Mouse (Mus musculus) G1E (cell line): ENCODE measurements around the gene Hfe. TPM values are rescaled to one million over a fixed set of nuclear protein-coding genes. Genes with fewer than 3 reads are reported as not detected.

Experiments
- ATAC-seq: 2 replicates; pipeline ENCODE4 v1.8.0; 2016; ENCODE audit warnings: mild to moderate bottlenecking; ENCODE audit not compliant: insufficient number of reproducible peaks, poor library complexity, low FRiP score, severe bottlenecking; ENCODE audit errors: extremely low read depth
- DNase-seq: peaks from one replicate; pipeline ENCODE4 v3.0.0; 2012; ENCODE audit warnings: low spot score
- H3K27me3 ChIP-seq: 2 replicates; pipeline ENCODE4 v1.6.1; 2012; ENCODE audit warnings: mild to moderate bottlenecking, low read length, inconsistent platforms; ENCODE audit not compliant: insufficient read depth
- H3K36me3 ChIP-seq: replicated peaks from 2 replicates; pipeline ENCODE3; 2012; ENCODE audit warnings: mild to moderate bottlenecking, inconsistent platforms
- H3K4me1 ChIP-seq: 2 replicates; pipeline ENCODE4 v1.6.1; 2012; ENCODE audit warnings: low read depth, low read length, inconsistent platforms, mixed read lengths; ENCODE audit not compliant: insufficient read depth
- H3K4me3 ChIP-seq: 2 replicates; pipeline ENCODE4 v1.5.1; 2012; ENCODE audit warnings: low read depth, mild to moderate bottlenecking, inconsistent platforms, low read length, moderate library complexity, mixed read lengths
- H3K9me3 ChIP-seq: replicated peaks from 2 replicates; pipeline ENCODE4 v1.6.1; 2012; ENCODE audit warnings: inconsistent platforms
- CTCF ChIP-seq: IDR thresholded peaks from 2 replicates; pipeline ENCODE4 v1.5.1; 2012; ENCODE audit warnings: low read depth, low read length, inconsistent platforms, mixed read lengths
- GATA1 ChIP-seq: IDR thresholded peaks from 2 replicates; pipeline ENCODE4 v1.6.1; 2012; ENCODE audit warnings: borderline replicate concordance, low read length, inconsistent platforms, mixed read lengths
- GATA2 ChIP-seq: IDR thresholded peaks from 2 replicates; pipeline ENCODE4 v1.6.1; 2012; ENCODE audit warnings: low read depth, low read length, inconsistent platforms, borderline replicate concordance
- POLR2AphosphoS5 ChIP-seq: IDR thresholded peaks from 2 replicates; pipeline ENCODE4 v1.6.1; 2012; ENCODE audit warnings: low read depth, low read length, inconsistent platforms; ENCODE audit not compliant: insufficient replicate concordance
- TAL1 ChIP-seq: conservative IDR thresholded peaks from 2 replicates; pipeline ENCODE4 v1.6.1; 2012; ENCODE audit warnings: low read depth, low read length, inconsistent platforms, mixed read lengths
- polyA plus RNA-seq: library from polyadenylated mRNA; stranded (reverse); fragments of >175 nt; gene quantifications from 2 replicates; pipeline ENCODE4 v1.2.3, GENCODE M21; 2012
- total RNA-seq, 2 experiments: library from RNA; stranded (forward) in 1 of 2; stranded (reverse) in 1 of 2; fragments of 200-1000 nt in 1 of 2; fragments of >200 nt in 1 of 2; fragmentation: Nextera tagmentation in 1 of 2; gene quantifications; 2 replicates each; pipeline ENCODE4 v1.2.3; 2014 to 2017

Gene Hfe
- total and polyA plus RNA-seq, 3 experiments: 0.16 TPM; not detected in 2

DNA sequence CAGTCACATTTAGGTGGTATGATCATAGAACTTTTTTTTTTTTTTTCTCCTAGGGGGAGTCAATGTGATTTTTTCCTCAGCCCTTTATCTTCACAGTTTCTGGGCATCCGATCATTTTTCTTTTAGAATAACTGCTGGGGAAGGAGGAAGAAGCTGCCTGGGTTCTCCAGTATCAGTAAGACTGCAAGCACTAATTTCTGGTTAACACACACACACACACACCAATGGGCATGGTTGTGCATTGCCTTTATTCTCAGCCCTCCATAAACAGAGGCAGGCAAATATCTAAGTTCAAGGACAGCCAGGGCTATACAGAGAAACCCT, 28.1 kb downstream of the Hfe start:
- TF ChIP-seq TAL1 (no peak), GATA1 (no peak), GATA2 (no peak), POLR2AphosphoS5 (no peak; the same call in 1 of the 2 replicates), CTCF (no peak)
- ATAC-seq (no peak), DNase-seq (no peak)
- H3K36me3 ChIP-seq: no peaks in the 10 kb centered on the region
- no peak overlapping the region; the same call in 1 of the 2 replicates for H3K4me3 ChIP-seq
- no peaks in the 10 kb centered on the region for H3K9me3 ChIP-seq
- H3K27me3 ChIP-seq: no peaks in the 10 kb centered on the region
- peaks cover 31% of the 10 kb centered on the region for H3K4me1 ChIP-seq

DNA sequence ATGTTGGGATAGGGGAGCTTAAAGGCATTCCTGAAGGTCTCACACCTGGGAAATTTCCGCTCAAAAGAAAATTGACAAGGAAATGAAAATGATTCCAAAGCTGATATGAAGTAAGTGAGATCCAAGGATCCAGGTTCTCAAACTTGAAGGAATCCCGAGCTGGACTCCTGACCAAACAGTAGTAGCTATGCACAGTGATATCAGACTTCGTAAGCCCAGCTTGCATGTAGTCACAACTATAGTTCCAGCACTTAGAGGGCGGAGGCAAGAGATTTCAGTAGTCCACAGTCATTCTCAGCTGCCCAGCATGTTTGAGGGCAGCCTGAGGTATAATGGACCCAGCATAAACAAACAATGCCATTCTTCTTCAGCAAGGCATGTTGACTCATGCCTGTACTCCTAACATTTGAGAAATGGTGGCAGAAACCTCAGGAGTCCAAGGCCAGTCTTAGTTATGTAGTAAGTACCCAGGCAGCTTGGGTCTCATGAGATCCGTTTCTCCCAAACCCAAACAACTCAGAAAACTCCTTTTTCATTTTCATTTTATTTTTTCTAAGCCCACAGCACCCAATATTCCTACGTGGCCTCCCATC, 28.6 kb downstream of the Hfe start:
- Histone ChIP-seq H3K4me1 (peaks cover 31% of the 10 kb centered on the region), H3K36me3 (no peaks in the 10 kb centered on the region), H3K4me3 (no peak overlapping the region), H3K27me3 (no peaks in the 10 kb centered on the region), H3K9me3 (no peaks in the 10 kb centered on the region)
- ATAC-seq: no peak
- TF ChIP-seq POLR2AphosphoS5: peak; percentile 94; the same call in 1 of the 2 replicates
- no peak for TF ChIP-seq TAL1
- no peak for DNase-seq

DNA sequence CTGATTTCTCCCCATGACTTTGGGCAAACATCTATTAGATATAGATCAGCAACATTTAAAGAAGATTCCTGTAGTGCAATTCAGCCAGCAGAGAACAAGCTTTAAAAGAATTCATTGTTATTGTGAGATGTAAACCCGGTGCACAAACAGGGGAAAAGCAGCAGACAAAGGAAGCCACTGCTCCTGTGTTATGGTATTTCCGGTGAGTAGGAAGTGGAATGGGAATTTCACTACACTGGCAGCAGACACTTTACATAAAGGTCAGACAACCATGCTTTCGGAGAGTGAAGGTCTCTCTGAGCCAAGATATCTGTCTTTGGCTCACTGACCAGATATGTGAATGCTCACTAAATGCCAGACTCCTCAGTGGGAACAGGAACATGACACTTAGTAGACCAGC, 48.1 kb downstream of the Hfe start:
- peaks cover 16% of the 10 kb centered on the region for H3K27me3 ChIP-seq
- H3K9me3 ChIP-seq: no peaks in the 10 kb centered on the region
- peaks cover 3% of the 10 kb centered on the region; the same call in 1 of the 2 replicates for H3K4me1 ChIP-seq
- DNase-seq (no peak), ATAC-seq (no peak)
- no peaks in the 10 kb centered on the region for H3K36me3 ChIP-seq
- TF ChIP-seq TAL1: no peak
- TF ChIP-seq GATA2: no peak
- no peak for TF ChIP-seq GATA1
- no peak for TF ChIP-seq POLR2AphosphoS5
- TF ChIP-seq CTCF: no peak
- no peak overlapping the region for H3K4me3 ChIP-seq

DNA sequence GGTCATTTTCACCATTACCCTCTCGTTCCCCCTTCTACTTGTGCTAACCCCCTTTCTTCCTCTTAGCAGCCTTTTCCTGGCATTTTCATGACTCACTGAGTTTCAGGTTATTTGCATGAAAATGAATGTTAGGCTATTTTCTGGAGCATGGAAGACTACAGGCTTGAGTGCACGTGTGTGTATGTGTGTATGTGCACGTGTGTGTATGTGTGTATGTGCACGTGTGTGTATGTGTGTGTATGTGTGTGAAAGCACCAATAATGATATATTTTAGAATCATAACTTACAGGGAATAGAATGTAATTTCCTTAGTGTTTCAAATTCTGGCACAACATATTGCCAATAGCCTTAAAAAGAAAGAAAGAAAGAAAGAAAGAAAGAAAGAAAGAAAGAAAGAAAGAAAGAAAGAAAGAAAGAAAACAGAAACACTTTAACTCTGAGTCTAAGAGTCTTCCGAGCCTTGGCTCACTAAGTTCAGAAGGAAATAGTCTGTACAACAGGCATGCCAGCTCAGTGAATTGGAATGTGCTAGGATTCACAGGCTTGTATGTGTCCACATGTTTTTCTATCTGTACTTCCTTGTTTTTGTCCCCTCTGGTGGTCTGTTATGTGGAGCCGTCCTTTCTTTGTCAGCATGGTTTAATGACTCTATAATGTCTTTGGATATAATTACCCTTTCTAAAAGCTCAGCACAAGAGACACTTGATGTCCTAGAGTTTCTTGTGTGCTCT, 50.9 kb downstream of the Hfe start:
- H3K4me1 ChIP-seq: peaks cover 3% of the 10 kb centered on the region; the same call in 1 of the 2 replicates
- no peak overlapping the region for H3K4me3 ChIP-seq
- no peak for DNase-seq
- ATAC-seq: no peak
- TF ChIP-seq CTCF (no peak), GATA1 (no peak), GATA2 (no peak)
- no peaks in the 10 kb centered on the region for H3K9me3 ChIP-seq
- H3K27me3 ChIP-seq: peaks cover 18% of the 10 kb centered on the region
- H3K36me3 ChIP-seq: no peaks in the 10 kb centered on the region

Other genes starting within 250 kb of the Hfe start
Only the 20 nearest of the 38 such genes appear.
- gene Hist1h3d, start 135.1 kb downstream of the Hfe start, total RNA-seq (2014; fragmentation: Nextera tagmentation): 524 and 556 TPM in 2 replicates
- gene Hist1h3d, start 135.1 kb downstream of the Hfe start, total RNA-seq (2017): 92.0 and 101 TPM in 2 replicates
- 3.7 and 9.6 TPM in 2 replicates for gene Hist1h3d, start 135.1 kb downstream of the Hfe start, polyA plus RNA-seq
- 2,252 and 2,609 TPM in 2 replicates for gene Hist1h4d, start 129.3 kb downstream of the Hfe start, total RNA-seq (2014; fragmentation: Nextera tagmentation)
- 1,080 and 1,131 TPM in 2 replicates for gene Hist1h4d, start 129.3 kb downstream of the Hfe start, total RNA-seq (2017)
- 14.6 and 40.1 TPM in 2 replicates for gene Hist1h4d, start 129.3 kb downstream of the Hfe start, polyA plus RNA-seq
- gene Hist1h2be, start 89.7 kb downstream of the Hfe start, total RNA-seq (2014; fragmentation: Nextera tagmentation): 27.7 and 30.2 TPM in 2 replicates
- gene Hist1h2be, start 89.7 kb downstream of the Hfe start, total RNA-seq (2017): 110 and 153 TPM in 2 replicates
- gene Hist1h2be, start 89.7 kb downstream of the Hfe start, polyA plus RNA-seq: 0.56 and 3.5 TPM in 2 replicates
- 1,109 and 1,273 TPM in 2 replicates for gene Hist1h1e, start 88.3 kb downstream of the Hfe start, total RNA-seq (2014; fragmentation: Nextera tagmentation)
- 215 and 254 TPM in 2 replicates for gene Hist1h1e, start 88.3 kb downstream of the Hfe start, total RNA-seq (2017)
- gene Hist1h1e, start 88.3 kb downstream of the Hfe start, polyA plus RNA-seq: 4.0 and 18.2 TPM in 2 replicates
- gene Hist1h2ac, start 26.9 kb downstream of the Hfe start, total RNA-seq (2014; fragmentation: Nextera tagmentation): 5.1 and 6.4 TPM in 2 replicates
- gene Hist1h2ac, start 26.9 kb downstream of the Hfe start, total RNA-seq (2017): 54.4 and 93.5 TPM in 2 replicates
- gene Hist1h2ac, start 26.9 kb downstream of the Hfe start, polyA plus RNA-seq: 1.1 and 3.8 TPM in 2 replicates
- 62.5 and 102 TPM in 2 replicates for gene Hist1h2bc, start 26.7 kb downstream of the Hfe start, total RNA-seq (2014; fragmentation: Nextera tagmentation)
- 387 and 479 TPM in 2 replicates for gene Hist1h2bc, start 26.7 kb downstream of the Hfe start, total RNA-seq (2017)
- 8.5 and 11.3 TPM in 2 replicates for gene Hist1h2bc, start 26.7 kb downstream of the Hfe start, polyA plus RNA-seq
- not detected in 2 replicates for gene Hist1h1t, start 15.0 kb downstream of the Hfe start, total RNA-seq (2014; fragmentation: Nextera tagmentation)
- 0.16 and 0.29 TPM in 2 replicates for gene Hist1h1t, start 15.0 kb downstream of the Hfe start, total RNA-seq (2017)
- not detected in 2 replicates for gene Hist1h1t, start 15.0 kb downstream of the Hfe start, polyA plus RNA-seq
- gene Hist1h4c, start 12.4 kb downstream of the Hfe start, total RNA-seq (2014; fragmentation: Nextera tagmentation): 89.9 and 123 TPM in 2 replicates
- 238 and 240 TPM in 2 replicates for gene Hist1h4c, start 12.4 kb downstream of the Hfe start, total RNA-seq (2017)
- 2.2 and 9.8 TPM in 2 replicates for gene Hist1h4c, start 12.4 kb downstream of the Hfe start, polyA plus RNA-seq
- gene Hist1h1c, start 28.0 kb upstream of the Hfe start, total RNA-seq (2014; fragmentation: Nextera tagmentation): 471 and 514 TPM in 2 replicates
- 589 and 623 TPM in 2 replicates for gene Hist1h1c, start 28.0 kb upstream of the Hfe start, total RNA-seq (2017)
- gene Hist1h1c, start 28.0 kb upstream of the Hfe start, polyA plus RNA-seq: 10.5 and 25.6 TPM in 2 replicates
- 759 and 936 TPM in 2 replicates for gene Hist1h3c, start 34.7 kb upstream of the Hfe start, total RNA-seq (2014; fragmentation: Nextera tagmentation)
- 437 and 629 TPM in 2 replicates for gene Hist1h3c, start 34.7 kb upstream of the Hfe start, total RNA-seq (2017)
- gene Hist1h3c, start 34.7 kb upstream of the Hfe start, polyA plus RNA-seq: 8.6 and 19.8 TPM in 2 replicates
- 444 and 466 TPM in 2 replicates for gene Hist1h2bb, start 35.9 kb upstream of the Hfe start, total RNA-seq (2014; fragmentation: Nextera tagmentation)
- gene Hist1h2bb, start 35.9 kb upstream of the Hfe start, total RNA-seq (2017): 1,704 and 1,978 TPM in 2 replicates
- 4.3 and 32.5 TPM in 2 replicates for gene Hist1h2bb, start 35.9 kb upstream of the Hfe start, polyA plus RNA-seq
- 535 and 541 TPM in 2 replicates for gene Hist1h2ab, start 40.3 kb upstream of the Hfe start, total RNA-seq (2014; fragmentation: Nextera tagmentation)
- 1,062 and 1,423 TPM in 2 replicates for gene Hist1h2ab, start 40.3 kb upstream of the Hfe start, total RNA-seq (2017)
- gene Hist1h2ab, start 40.3 kb upstream of the Hfe start, polyA plus RNA-seq: 24.2 and 62.4 TPM in 2 replicates
- gene Hist1h3b, start 41.4 kb upstream of the Hfe start, total RNA-seq (2014; fragmentation: Nextera tagmentation): 745 and 817 TPM in 2 replicates
- gene Hist1h3b, start 41.4 kb upstream of the Hfe start, total RNA-seq (2017): 955 and 1,281 TPM in 2 replicates
- 5.7 and 22.8 TPM in 2 replicates for gene Hist1h3b, start 41.4 kb upstream of the Hfe start, polyA plus RNA-seq
- 272 and 301 TPM in 2 replicates for gene Hist1h4b, start 46.2 kb upstream of the Hfe start, total RNA-seq (2014; fragmentation: Nextera tagmentation)
- gene Hist1h4b, start 46.2 kb upstream of the Hfe start, total RNA-seq (2017): 2,655 and 2,848 TPM in 2 replicates
- 6.6 and 21.7 TPM in 2 replicates for gene Hist1h4b, start 46.2 kb upstream of the Hfe start, polyA plus RNA-seq
- 408 and 465 TPM in 2 replicates for gene Hist1h4a, start 50.4 kb upstream of the Hfe start, total RNA-seq (2014; fragmentation: Nextera tagmentation)
- 867 and 973 TPM in 2 replicates for gene Hist1h4a, start 50.4 kb upstream of the Hfe start, total RNA-seq (2017)
- gene Hist1h4a, start 50.4 kb upstream of the Hfe start, polyA plus RNA-seq: 12.0 and 53.5 TPM in 2 replicates
- 261 and 263 TPM in 2 replicates for gene Hist1h3a, start 51.5 kb upstream of the Hfe start, total RNA-seq (2014; fragmentation: Nextera tagmentation)
- gene Hist1h3a, start 51.5 kb upstream of the Hfe start, total RNA-seq (2017): 139 and 203 TPM in 2 replicates
- 5.3 and 8.2 TPM in 2 replicates for gene Hist1h3a, start 51.5 kb upstream of the Hfe start, polyA plus RNA-seq
- gene Hist1h1a, start 52.8 kb upstream of the Hfe start, total RNA-seq (2014; fragmentation: Nextera tagmentation): 351 and 375 TPM in 2 replicates
- gene Hist1h1a, start 52.8 kb upstream of the Hfe start, total RNA-seq (2017): 1,895 and 1,917 TPM in 2 replicates
- gene Hist1h1a, start 52.8 kb upstream of the Hfe start, polyA plus RNA-seq: 0.90 and 1.9 TPM in 2 replicates
- not detected in 2 replicates for gene Trim38, start 59.1 kb upstream of the Hfe start, total RNA-seq (2014; fragmentation: Nextera tagmentation)
- gene Trim38, start 59.1 kb upstream of the Hfe start, total RNA-seq (2017): 0.27 TPM in 1 of 2 replicates, not detected in the other
- not detected in 2 replicates for gene Trim38, start 59.1 kb upstream of the Hfe start, polyA plus RNA-seq
- not detected in 2 replicates for gene Slc17a2, start 96.1 kb upstream of the Hfe start, total RNA-seq (2014; fragmentation: Nextera tagmentation)
- gene Slc17a2, start 96.1 kb upstream of the Hfe start, total RNA-seq (2017): 0.06 and 0.11 TPM in 2 replicates
- not detected in 2 replicates for gene Slc17a2, start 96.1 kb upstream of the Hfe start, polyA plus RNA-seq
- not detected in 2 replicates for gene Slc17a3, start 128.6 kb upstream of the Hfe start, total RNA-seq (2014; fragmentation: Nextera tagmentation)
- 0.06 and 0.22 TPM in 2 replicates for gene Slc17a3, start 128.6 kb upstream of the Hfe start, total RNA-seq (2017)
- gene Slc17a3, start 128.6 kb upstream of the Hfe start, polyA plus RNA-seq: not detected in 2 replicates